Mouse (Mus musculus) erythroblast, embryonic 14.5 days (primary cell): ENCODE measurements at regions not wholly inside any gene's neighbourhood (a gene's known extent, or its start where the extent isn't known, plus 50 kb on each side); places are given as distances from the start of the nearest gene placed in this dataset.

Experiments used
- GATA1 ChIP-seq: IDR thresholded peaks from 2 replicates; pipeline ENCODE4 v1.6.1; 2012; ENCODE audit warnings: low read length, inconsistent platforms, mixed read lengths
- TAL1 ChIP-seq: IDR thresholded peaks from 3 replicates; pipeline ENCODE4 v1.6.1; 2012; ENCODE audit warnings: low read length, inconsistent platforms, mixed read lengths

DNA sequence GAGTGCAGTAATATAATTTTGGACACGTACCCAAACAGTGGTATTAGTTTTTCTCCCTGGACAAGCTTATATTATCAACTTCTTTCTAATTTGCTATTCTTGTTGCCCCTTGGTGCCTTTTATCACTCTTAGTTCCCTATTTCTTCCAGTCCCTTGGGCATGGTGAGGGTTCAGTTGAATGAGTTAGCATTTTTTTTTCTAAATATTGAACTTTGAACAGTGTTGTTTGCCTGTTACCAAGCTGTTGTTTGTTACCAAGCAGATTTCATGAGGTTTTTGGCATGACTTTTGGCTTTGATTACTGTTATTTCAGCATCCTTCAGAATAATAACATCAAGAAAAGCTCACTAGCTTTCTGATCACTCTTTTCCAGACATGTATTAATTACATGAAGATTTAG is 162.3 kb upstream of the Fam98a start:
- TF ChIP-seq GATA1: no peak
- TF ChIP-seq TAL1: no peak
